ENCODE assay signal across 19 mouse cellular contexts in the genomic region with DNA sequence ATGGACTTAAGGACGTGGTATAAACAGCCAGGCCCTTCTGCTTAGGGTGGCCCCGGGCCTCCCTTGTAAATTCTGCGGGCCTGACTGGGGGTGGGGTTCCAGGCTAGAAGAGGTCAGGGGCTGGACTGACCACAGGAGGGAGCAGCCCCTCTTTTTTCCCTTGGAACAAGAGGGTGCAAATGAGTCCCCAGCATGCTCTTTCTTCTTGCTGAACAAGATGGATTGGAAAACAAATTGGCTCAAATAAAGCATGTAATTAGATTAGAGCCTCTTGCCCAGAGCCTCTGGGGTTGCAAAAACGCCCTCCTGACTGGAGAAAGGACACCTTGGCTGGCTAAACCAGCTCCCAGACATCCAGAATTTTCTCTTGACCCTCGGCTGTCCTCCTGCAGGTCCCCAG.
DNase-seq lines count a peak whose midpoint lies in the region; ATAC-seq and TF ChIP-seq lines count a peak whose summit lies in the region.
"Had no signal": no experiment of that assay in that cellular context is flagged by ENCODE, and none has a peak within 500 bp of the region (broad histone marks: within the 10 kb centered on the region; RNA-seq: fewer than 3 reads in every experiment).

No protein-coding gene starts in this region.

- H3K4me2 ChIP-seq in hindbrain, embryonic 13.5 days, result no peak overlapping the region
- H3K4me2 ChIP-seq in hindbrain, embryonic 11.5 days (replicated peaks; ENCODE audit: low read depth, low read length), result no peak overlapping the region
- no peak overlapping the region for H3K4me2 ChIP-seq in limb, embryonic 14.5 days (replicated peaks; ENCODE audit: low read depth, low read length, severe bottlenecking)
- H3K4me2 ChIP-seq: heart, embryonic 11.5 days; intestine, embryonic 15.5 days; limb, embryonic 15.5 days; liver, embryonic 15.5 days; neural tube, embryonic 12.5 days had no signal

- peaks cover 91% of the 10 kb centered on the region for H3K27me3 ChIP-seq in hindbrain, embryonic 10.5 days (ENCODE audit: insufficient read depth, poor library complexity, severe bottlenecking)
- H3K27me3 ChIP-seq in hindbrain, embryonic 13.5 days, result peaks cover 74% of the 10 kb centered on the region
- H3K27me3 ChIP-seq in hindbrain, embryonic 11.5 days (ENCODE audit: control insufficient read depth, insufficient read depth, low read length), result peaks cover 50% of the 10 kb centered on the region
- H3K27me3 ChIP-seq in limb, embryonic 14.5 days (ENCODE audit: control insufficient read depth, insufficient read depth, low read length), result no peaks in the 10 kb centered on the region
- H3K27me3 ChIP-seq: CH12.LX; intestine, embryonic 15.5 days; limb, embryonic 15.5 days; liver, embryonic 15.5 days had no signal

- no peak for ATAC-seq in hindbrain, embryonic 13.5 days (ENCODE audit: low FRiP score)
- ATAC-seq in hindbrain, embryonic 11.5 days (ENCODE audit: low FRiP score), result peak; percentile 43
- ATAC-seq in limb, embryonic 14.5 days (ENCODE audit: low FRiP score, low read depth), result no peak
- ATAC-seq: forebrain, postnatal 0 days; intestine, embryonic 15.5 days had no signal

- H3K4me1 ChIP-seq in hindbrain, embryonic 10.5 days (replicated peaks), result peaks cover 29% of the 10 kb centered on the region
- H3K4me1 ChIP-seq in hindbrain, embryonic 13.5 days (replicated peaks), result peaks cover 30% of the 10 kb centered on the region
- 0 out of 2 replicates have a peak, but pooled peaks cover 2% of the 10 kb centered on the region for H3K4me1 ChIP-seq in hindbrain, embryonic 11.5 days (replicated peaks; ENCODE audit: control insufficient read depth, insufficient read depth, low read length)
- H3K4me1 ChIP-seq in limb, embryonic 14.5 days (ENCODE audit: control insufficient read depth, insufficient read depth, low read length), result peaks cover 10% of the 10 kb centered on the region
- H3K4me1 ChIP-seq: liver, embryonic 15.5 days had no signal

- peaks cover 51% of the 10 kb centered on the region for H3K36me3 ChIP-seq in hindbrain, embryonic 10.5 days
- no peaks in the 10 kb centered on the region for H3K36me3 ChIP-seq in hindbrain, embryonic 13.5 days
- no peaks in the 10 kb centered on the region for H3K36me3 ChIP-seq in hindbrain, embryonic 11.5 days (ENCODE audit: control insufficient read depth, insufficient read depth, low read length)
- H3K36me3 ChIP-seq in limb, embryonic 14.5 days (ENCODE audit: control insufficient read depth, insufficient read depth, low read length), result no peaks in the 10 kb centered on the region
- H3K36me3 ChIP-seq: intestine, embryonic 15.5 days; limb, embryonic 15.5 days; liver, embryonic 15.5 days had no signal

- no peak overlapping the region for H3K9ac ChIP-seq in hindbrain, embryonic 13.5 days
- no peak overlapping the region for H3K9ac ChIP-seq in hindbrain, embryonic 11.5 days (ENCODE audit: low read depth, low read length)
- no peak overlapping the region for H3K9ac ChIP-seq in limb, embryonic 14.5 days (ENCODE audit: low read depth, low read length, severe bottlenecking)
- H3K9ac ChIP-seq: forebrain, postnatal 0 days; intestine, embryonic 15.5 days; limb, embryonic 15.5 days; liver, embryonic 15.5 days; neural tube, embryonic 12.5 days had no signal

- TF ChIP-seq POLR2A in limb, embryonic 14.5 days (IDR thresholded peaks at IDR 0.05; ENCODE audit: borderline replicate concordance, extremely low read depth, insufficient read depth, insufficient read length), result no peak

- intact Hi-C loops in heart, postnatal 36 days (cut with DNase I), result no loop called here

- no peak overlapping the region for H3K4me3 ChIP-seq in hindbrain, embryonic 10.5 days
- H3K4me3 ChIP-seq in hindbrain, embryonic 13.5 days, result no peak overlapping the region
- H3K4me3 ChIP-seq in hindbrain, embryonic 11.5 days (ENCODE audit: low read depth, low read length), result no peak overlapping the region
- no peak overlapping the region for H3K4me3 ChIP-seq in limb, embryonic 14.5 days (replicated peaks; ENCODE audit: low read length)
- H3K4me3 ChIP-seq: intestine, embryonic 15.5 days; limb, embryonic 15.5 days; liver, embryonic 15.5 days; neural tube, embryonic 12.5 days had no signal

- peak; percentile 36 for DNase-seq in hindbrain, embryonic 10.5 days (ENCODE audit: low spot score)
- peak; percentile 38 for DNase-seq in MN1 (ENCODE audit: low spot score)
- DNase-seq in hindbrain, embryonic 11.5 days (ENCODE audit: low spot score), result peak; percentile 40
- no peak for DNase-seq in limb, embryonic 14.5 days (ENCODE audit: low spot score)
- DNase-seq in gastrocnemius, adult 18-20 months (ENCODE audit: low spot score), result no peak
- no peak for DNase-seq in heart, postnatal 36 days
- DNase-seq: cerebellum, adult 8-10 months; forebrain, postnatal 0 days; heart, postnatal 14 days; kidney, adult 9 months; kidney, postnatal 4 days; thymus, postnatal 14 days had no signal

- 18% methylated on average over 5 of the region's 5 CpGs for WGBS in hindbrain, embryonic 10.5 days
- WGBS in hindbrain, embryonic 13.5 days, result 15% methylated on average over 5 of the region's 5 CpGs
- 27% methylated on average over 5 of the region's 5 CpGs for WGBS in hindbrain, embryonic 11.5 days
- 20% methylated on average over 5 of the region's 5 CpGs for WGBS in limb, embryonic 14.5 days

- H3K27ac ChIP-seq in hindbrain, embryonic 10.5 days, result peak overlapping the region; percentile 53; the same call in 1 of the 2 replicates
- H3K27ac ChIP-seq in hindbrain, embryonic 13.5 days, result no peak overlapping the region
- no peak overlapping the region for H3K27ac ChIP-seq in hindbrain, embryonic 11.5 days (ENCODE audit: low read depth, low read length)
- H3K27ac ChIP-seq in limb, embryonic 14.5 days (replicated peaks; ENCODE audit: low read depth, low read length), result 0 out of 2 replicates have a peak overlapping the region, but pooled peaks have one; percentile 33
- H3K27ac ChIP-seq: intestine, embryonic 15.5 days; liver, embryonic 15.5 days; neural tube, embryonic 12.5 days had no signal

- peaks cover 8% of the 10 kb centered on the region; the same call in 1 of the 2 replicates for H3K9me3 ChIP-seq in hindbrain, embryonic 10.5 days
- no peaks in the 10 kb centered on the region for H3K9me3 ChIP-seq in hindbrain, embryonic 13.5 days
- H3K9me3 ChIP-seq in hindbrain, embryonic 11.5 days (ENCODE audit: control insufficient read depth, low read length), result no peaks in the 10 kb centered on the region
- no peaks in the 10 kb centered on the region for H3K9me3 ChIP-seq in limb, embryonic 14.5 days (ENCODE audit: control insufficient read depth, low read length)
- H3K9me3 ChIP-seq: intestine, embryonic 15.5 days; limb, embryonic 15.5 days; liver, embryonic 15.5 days had no signal

Comparison
In these comparisons a context has a peak if more than half of its experiments do, and no peak if none do; other contexts are left out.
1. H3K27ac ChIP-seq: peak in hindbrain, embryonic 10.5 days (single experiment) and limb, embryonic 14.5 days (single experiment); none in hindbrain, embryonic 13.5 days (single experiment) and hindbrain, embryonic 11.5 days (single experiment).
2. DNase-seq: peak in hindbrain, embryonic 10.5 days (single experiment), MN1 (single experiment) and hindbrain, embryonic 11.5 days (single experiment); none in limb, embryonic 14.5 days (single experiment), gastrocnemius, adult 18-20 months (single experiment) and heart, postnatal 36 days (0 of 2).